Mouse (Mus musculus) Muller cell, postnatal 12 days (primary cell): ENCODE results near the gene Gar1.

Source experiments
- DNase-seq: peaks from one replicate; pipeline ENCODE4 v3.0.0-alpha.2; 2015; ENCODE audit errors: inconsistent ontology term

Gar1 gene

DNA sequence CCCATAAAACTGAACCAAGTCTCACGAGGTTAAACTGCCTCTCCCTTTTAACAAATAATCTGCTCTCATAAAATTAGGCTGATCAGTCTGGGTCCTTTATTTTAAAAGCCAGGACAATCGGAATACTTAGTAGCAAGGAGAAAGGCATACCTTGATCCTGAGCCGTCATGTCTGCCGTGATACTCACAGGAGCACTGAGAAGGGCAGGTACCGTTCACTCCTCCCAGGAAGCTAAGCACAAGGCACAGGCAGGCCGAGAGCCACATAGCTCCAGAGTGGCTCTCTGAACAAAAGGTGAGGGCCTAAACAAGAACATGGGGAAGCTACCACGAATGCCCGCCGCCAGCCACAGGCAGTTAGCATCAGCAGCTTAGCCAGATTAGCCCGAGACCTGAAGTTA, 27.4 kb downstream of the Gar1 start, which contains the start of gene Lrit3:
Lrit3 (minus strand) TSS at position 266 of the 400 bp plus-strand sequence.
- no peak for DNase-seq

DNA sequence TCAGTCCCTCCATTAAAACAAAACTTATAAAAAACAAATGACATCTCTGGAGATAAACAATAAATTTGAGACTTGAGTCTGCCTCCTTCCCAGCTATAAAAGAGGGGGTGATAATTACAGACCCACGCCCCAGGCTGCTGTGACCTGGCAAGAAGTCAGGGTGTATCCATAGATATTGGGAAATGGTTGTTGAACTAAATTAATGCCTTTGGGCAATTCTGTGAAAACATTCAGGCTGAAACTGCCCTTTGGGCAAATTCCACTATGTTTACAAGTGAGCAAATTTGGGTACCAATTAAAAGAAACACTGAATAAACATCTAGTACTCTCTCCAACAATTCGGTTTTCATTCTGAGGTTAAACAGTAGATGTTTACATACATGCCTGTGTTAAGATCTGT, 32.2 kb downstream of the Gar1 start:
- DNase-seq, result no peak

DNA sequence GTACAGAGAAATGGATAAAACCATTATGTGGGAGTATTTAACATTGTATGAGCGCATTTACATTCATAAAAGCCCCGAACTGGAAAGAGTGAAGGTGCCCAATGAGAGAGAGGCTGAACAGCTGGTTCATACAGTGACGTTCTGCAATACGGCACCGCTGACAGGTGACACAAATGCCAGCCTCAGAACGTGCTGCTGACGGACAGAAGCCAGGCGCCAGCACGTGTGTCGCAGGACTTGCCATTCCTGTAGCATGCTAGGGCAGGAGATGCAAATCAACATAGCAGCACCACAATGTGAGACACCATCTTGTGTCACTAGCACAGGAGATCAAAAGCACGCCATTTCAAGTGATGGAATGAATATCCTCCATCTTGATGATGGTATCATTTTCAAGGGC, 32.6 kb downstream of the Gar1 start:
- no peak for DNase-seq

DNA sequence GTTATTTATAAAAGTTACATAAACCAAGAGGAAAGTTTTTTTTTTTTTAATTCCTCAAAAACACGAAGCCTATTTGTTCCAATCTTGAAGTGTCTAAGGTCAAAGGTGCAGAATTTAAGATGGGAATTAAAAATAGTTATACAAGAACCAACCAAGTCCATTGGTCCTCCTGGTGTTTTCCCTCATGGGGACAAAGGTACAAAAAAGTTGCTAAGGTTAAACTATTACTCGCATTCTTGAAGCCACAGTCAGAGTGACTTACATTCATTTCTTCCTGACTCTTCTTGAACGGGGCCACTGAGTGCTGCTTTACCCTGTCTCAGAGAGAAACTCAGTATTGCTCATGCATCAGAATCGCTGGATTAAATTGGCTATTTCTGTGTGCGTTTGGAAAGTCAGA, 33.9 kb downstream of the Gar1 start:
- DNase-seq, result no peak

DNA sequence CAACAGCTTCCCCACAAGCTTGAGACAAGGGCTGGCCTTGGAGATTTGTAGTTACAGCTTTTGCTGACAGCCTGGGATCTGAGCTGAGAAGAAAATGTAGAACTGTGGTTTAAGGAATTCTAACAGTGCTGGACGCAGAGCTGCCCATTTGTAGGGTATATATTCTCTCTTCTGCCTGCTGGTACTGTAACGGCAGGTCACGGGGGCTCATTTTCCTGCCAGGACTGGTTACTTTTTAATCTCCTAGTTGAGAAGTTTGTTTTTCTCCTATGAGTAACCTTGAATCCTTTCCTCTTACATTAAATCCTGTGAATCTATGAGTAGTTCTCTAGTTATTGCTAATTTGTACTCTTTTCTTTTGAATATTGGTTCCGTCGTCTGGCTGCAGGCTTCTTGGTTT, 37.4 kb downstream of the Gar1 start:
- no peak for DNase-seq

DNA sequence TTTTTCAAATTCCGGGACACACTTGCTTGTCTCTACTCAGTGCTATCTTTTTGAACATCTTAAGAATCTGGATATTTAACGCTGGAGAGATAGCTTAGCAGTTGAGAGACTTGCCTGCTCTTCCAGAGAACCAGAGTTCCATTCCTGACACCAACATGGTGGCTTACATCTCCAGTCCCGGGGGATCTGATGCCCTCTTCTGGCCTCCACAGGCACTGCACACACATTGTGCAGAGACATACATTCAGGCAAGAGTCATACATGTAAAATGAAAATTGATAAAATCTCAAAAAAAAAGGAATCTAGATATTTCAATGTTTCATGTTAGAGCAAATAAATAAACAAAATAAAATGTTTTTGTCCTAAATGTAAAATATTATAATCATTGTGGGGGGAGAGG, 48.5 kb downstream of the Gar1 start:
- DNase-seq, result no peak

DNA sequence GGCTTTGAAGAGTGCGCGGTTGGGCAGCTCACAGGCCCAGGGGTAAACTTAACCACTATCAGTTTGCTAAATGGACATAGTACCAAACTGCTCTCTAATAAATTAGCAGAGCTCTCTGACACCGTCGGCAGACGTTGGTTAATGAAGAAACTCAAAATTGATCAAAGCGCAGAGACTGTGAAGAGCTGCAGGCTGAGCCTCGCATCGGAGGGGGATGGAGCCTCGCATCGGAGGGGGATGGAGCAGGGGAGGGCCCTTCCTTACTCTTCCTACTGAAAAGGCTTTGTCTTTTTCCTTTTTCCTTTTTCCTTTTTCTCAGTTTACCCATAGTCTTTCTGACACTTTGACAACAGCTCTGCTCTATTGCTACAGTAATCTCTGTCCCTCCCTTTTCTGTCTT, 49.8 kb downstream of the Gar1 start:
- DNase-seq, result no peak
